Mouse (Mus musculus): ENCODE data around the gene Safb2. TPM values are rescaled to one million over a fixed set of nuclear protein-coding genes. Genes with fewer than 3 reads are reported as not detected.

Gene Safb2
- polyA plus RNA-seq, 1 experiment from 2014 or later = 105 TPM

GRCm38 (mm10) chr17:56570287-56570686 lies 14.1 kb downstream of the Safb2 start:
- H3K27ac ChIP-seq = no peak overlapping the region
- ATAC-seq (ENCODE audit: low FRiP score) = no peak
- no peaks in the 10 kb centered on the region for H3K9me3 ChIP-seq (replicated peaks)
- peaks cover 98% of the 10 kb centered on the region for H3K36me3 ChIP-seq
- no peak overlapping the region for H3K4me3 ChIP-seq
- no peak overlapping the region for H3K9ac ChIP-seq
- H3K4me2 ChIP-seq (replicated peaks) = no peak overlapping the region
- H3K27me3 ChIP-seq = no peaks in the 10 kb centered on the region
- 0 out of 2 replicates have a peak, but pooled peaks cover 3% of the 10 kb centered on the region for H3K4me1 ChIP-seq
- 84% methylated on average over 4 of the region's 4 CpGs for WGBS

DNA sequence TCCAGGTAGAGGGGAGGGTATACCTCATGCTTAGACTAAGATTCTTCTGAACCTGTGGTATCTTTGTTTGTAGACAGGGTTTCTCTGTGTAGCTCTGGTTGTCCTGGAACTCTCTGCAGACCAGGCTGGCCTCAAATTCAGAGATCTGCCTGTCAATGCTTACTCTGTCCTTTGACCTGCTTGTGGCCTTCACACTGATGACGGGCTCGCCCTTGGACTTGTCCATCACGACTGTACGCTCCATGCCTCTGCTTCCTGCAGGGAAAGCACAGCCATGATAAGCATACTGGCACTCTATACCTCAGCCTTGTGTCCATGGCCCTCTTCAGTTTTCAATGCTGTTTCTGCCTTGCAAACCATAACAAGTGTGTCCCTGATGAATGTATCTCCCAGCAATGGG lies 17.0 kb downstream of the Safb2 start:
- Histone ChIP-seq H3K27ac (no peak overlapping the region), H3K9ac (no peak overlapping the region), H3K4me3 (no peak overlapping the region), H3K36me3 (peaks cover 100% of the 10 kb centered on the region), H3K27me3 (no peaks in the 10 kb centered on the region), H3K9me3 (replicated peaks) (no peaks in the 10 kb centered on the region), H3K4me2 (replicated peaks) (no peak overlapping the region), H3K4me1 (0 out of 2 replicates have a peak, but pooled peaks cover under 1% of the 10 kb centered on the region)
- ATAC-seq (ENCODE audit: low FRiP score) = no peak
- WGBS = 94% methylated on average over 4 of the region's 4 CpGs

DNA sequence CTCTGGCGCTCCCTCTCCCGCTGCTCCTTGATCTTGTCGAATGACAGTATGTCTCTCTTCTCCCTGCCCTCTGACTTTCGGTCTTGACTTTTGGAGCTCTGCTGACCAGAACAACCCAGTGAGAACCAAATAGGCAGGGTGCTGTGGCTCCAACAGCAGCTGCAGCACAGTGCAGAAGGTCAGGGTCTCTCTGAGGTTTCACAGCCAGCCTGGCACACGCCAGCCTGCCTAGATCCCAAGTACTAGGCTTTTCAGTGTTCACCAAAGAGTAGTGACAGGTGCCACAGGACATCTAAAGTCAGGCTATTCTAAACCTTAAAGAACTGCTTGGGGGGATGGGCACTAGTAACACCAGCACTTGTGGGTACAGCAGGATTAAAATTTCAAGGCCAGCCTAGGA lies 17.5 kb downstream of the Safb2 start:
- Histone ChIP-seq H3K4me3 (no peak overlapping the region), H3K9ac (no peak overlapping the region), H3K27me3 (no peaks in the 10 kb centered on the region), H3K27ac (no peak overlapping the region), H3K9me3 (replicated peaks) (no peaks in the 10 kb centered on the region), H3K36me3 (peaks cover 100% of the 10 kb centered on the region), H3K4me1 (no peaks in the 10 kb centered on the region), H3K4me2 (replicated peaks) (no peak overlapping the region)
- ATAC-seq (ENCODE audit: low FRiP score) = no peak
- WGBS = 96% methylated on average over 5 of the region's 5 CpGs

GRCm38 (mm10) chr17:56566293-56566692 lies 18.1 kb downstream of the Safb2 start:
- Histone ChIP-seq H3K36me3 (peaks cover 100% of the 10 kb centered on the region), H3K4me2 (replicated peaks) (no peak overlapping the region), H3K4me3 (no peak overlapping the region), H3K9me3 (replicated peaks) (no peaks in the 10 kb centered on the region), H3K9ac (no peak overlapping the region), H3K27ac (no peak overlapping the region), H3K27me3 (no peaks in the 10 kb centered on the region), H3K4me1 (no peaks in the 10 kb centered on the region)
- WGBS = 95% methylated on average over 29 of the region's 29 CpGs
- ATAC-seq (ENCODE audit: low FRiP score) = no peak

DNA sequence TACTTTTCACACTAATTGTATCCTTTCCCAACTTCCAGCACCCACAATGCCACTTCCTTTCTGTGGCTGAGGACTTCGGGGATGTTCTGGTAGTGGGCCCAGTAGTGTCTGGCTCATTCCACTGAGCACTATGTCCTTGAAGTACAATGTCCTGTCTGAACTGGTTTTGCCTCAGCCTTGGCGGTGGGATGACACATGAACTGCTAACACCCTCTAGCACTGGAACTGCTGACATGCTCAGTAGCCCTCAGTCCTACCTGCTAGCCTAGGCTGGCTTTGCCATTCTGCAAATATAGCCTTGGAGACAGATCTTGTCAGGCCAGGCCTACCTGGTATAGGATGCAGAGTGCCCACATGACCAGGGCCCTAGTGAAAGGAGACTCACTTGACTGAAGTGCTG lies 22.5 kb downstream of the Safb2 start:
- Histone ChIP-seq H3K4me1 (no peaks in the 10 kb centered on the region), H3K4me2 (replicated peaks) (no peak overlapping the region), H3K27me3 (no peaks in the 10 kb centered on the region), H3K9me3 (replicated peaks) (no peaks in the 10 kb centered on the region), H3K27ac (no peak overlapping the region), H3K4me3 (no peak overlapping the region), H3K9ac (no peak overlapping the region), H3K36me3 (peaks cover 63% of the 10 kb centered on the region)
- 95% methylated on average over 2 of the region's 2 CpGs for WGBS
- no peak for ATAC-seq (ENCODE audit: low FRiP score)

- Histone ChIP-seq H3K4me3 (no peak overlapping the region), H3K36me3 (peaks cover 46% of the 10 kb centered on the region), H3K27ac (no peak overlapping the region), H3K4me1 (no peaks in the 10 kb centered on the region), H3K4me2 (replicated peaks) (no peak overlapping the region), H3K27me3 (no peaks in the 10 kb centered on the region), H3K9me3 (replicated peaks) (no peaks in the 10 kb centered on the region), H3K9ac (no peak overlapping the region)
- 80% methylated on average over 1 of the region's 1 CpGs for WGBS
- ATAC-seq (ENCODE audit: low FRiP score) = no peak
Measured at GRCm38 (mm10) chr17:56560131-56560530, 24.3 kb downstream of the Safb2 start.

GRCm38 (mm10) chr17:56559386-56559785 lies 25.0 kb downstream of the Safb2 start:
- Histone ChIP-seq H3K4me3 (no peak overlapping the region), H3K27ac (no peak overlapping the region), H3K4me1 (no peaks in the 10 kb centered on the region), H3K36me3 (peaks cover 39% of the 10 kb centered on the region), H3K9me3 (replicated peaks) (no peaks in the 10 kb centered on the region), H3K9ac (no peak overlapping the region), H3K4me2 (replicated peaks) (no peak overlapping the region), H3K27me3 (no peaks in the 10 kb centered on the region)
- no peak for ATAC-seq (ENCODE audit: low FRiP score)
- WGBS = 81% methylated on average over 3 of the region's 3 CpGs

- Histone ChIP-seq H3K27ac (no peak overlapping the region), H3K4me2 (replicated peaks) (no peak overlapping the region), H3K27me3 (no peaks in the 10 kb centered on the region), H3K9me3 (replicated peaks) (no peaks in the 10 kb centered on the region), H3K36me3 (peaks cover 29% of the 10 kb centered on the region), H3K4me3 (no peak overlapping the region), H3K9ac (no peak overlapping the region), H3K4me1 (no peaks in the 10 kb centered on the region)
- WGBS = 41% methylated on average over 3 of the region's 3 CpGs
- ATAC-seq (ENCODE audit: low FRiP score) = peak; percentile 67
Measured at GRCm38 (mm10) chr17:56558448-56558847, 25.9 kb downstream of the Safb2 start.

DNA sequence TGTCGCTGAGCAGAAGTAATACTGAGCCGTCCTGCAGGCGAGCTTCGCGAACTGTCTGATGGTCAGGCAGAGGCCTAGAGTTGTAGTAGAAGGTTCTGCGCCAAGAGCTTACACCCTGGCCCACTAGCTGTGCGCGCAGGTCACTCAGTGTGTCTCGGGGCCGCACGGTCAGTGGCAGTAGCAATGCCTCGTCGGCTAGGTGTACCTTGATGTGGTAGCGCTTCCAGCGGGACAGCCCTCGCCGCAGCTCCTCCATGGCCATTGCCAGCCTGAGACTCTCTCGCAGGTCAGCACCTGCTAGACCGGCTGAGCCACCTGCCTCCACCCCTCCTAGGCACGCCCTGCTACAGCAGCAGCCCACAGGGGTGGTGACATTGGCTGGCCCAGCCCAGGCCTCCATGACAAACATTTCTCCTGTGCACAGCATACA lies 30.2 kb downstream of the Safb2 start, which contains the start of gene Gm20219:
Gm20219 (minus strand) TSS at position 266 of the 430 bp plus-strand sequence.
- Histone ChIP-seq H3K9ac (no peak within 1 kb of the TSS), H3K27me3 (no peaks in the 10 kb centered on the region), H3K27ac (no peak within 1 kb of the TSS), H3K4me2 (replicated peaks) (no peak within 1 kb of the TSS), H3K4me1 (peaks cover 21% of the 10 kb centered on the region), H3K4me3 (no peak within 1 kb of the TSS), H3K36me3 (no peaks in the 10 kb centered on the region), H3K9me3 (replicated peaks) (no peaks in the 10 kb centered on the region)
- WGBS = 79% methylated on average over 20 of the region's 20 CpGs
- ATAC-seq (ENCODE audit: low FRiP score) = no peak

DNA sequence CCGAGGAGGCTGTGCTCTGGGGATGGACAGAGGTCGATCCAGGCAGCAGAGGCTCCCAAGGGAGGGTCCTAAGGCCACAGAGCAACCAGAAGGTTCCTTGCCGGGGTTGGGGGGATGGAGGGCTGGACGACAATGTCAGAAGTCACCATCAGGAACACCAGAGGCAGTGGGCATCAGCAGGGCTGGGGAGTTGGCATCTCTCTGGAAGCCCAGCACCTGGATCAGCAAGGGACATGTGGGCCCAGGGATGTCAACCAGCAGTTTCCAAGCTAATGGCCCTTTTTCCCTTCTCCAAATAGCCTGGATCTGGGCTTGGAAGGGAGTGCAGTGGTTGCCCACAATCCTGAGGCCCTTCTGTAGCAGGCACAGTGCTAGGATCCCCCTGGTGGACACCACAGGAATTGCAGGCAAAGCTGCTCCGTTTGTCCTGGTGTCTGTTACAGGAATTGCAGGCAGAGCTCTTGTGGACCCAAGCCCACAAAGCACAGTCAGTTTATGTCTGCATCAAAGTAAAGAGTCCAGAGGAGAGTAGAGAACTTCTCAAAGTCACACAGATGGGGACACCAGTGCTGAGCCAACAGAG lies 31.5 kb downstream of the Safb2 start:
- peaks cover 31% of the 10 kb centered on the region for H3K4me1 ChIP-seq
- 59% methylated on average over 5 of the region's 5 CpGs for WGBS
- ATAC-seq (ENCODE audit: low FRiP score) = peak; percentile 3; the same call in 1 of the 2 replicates

GRCm38 (mm10) chr17:56551841-56552581 lies 32.4 kb downstream of the Safb2 start:
- no peaks in the 10 kb centered on the region for H3K36me3 ChIP-seq
- H3K27me3 ChIP-seq = no peaks in the 10 kb centered on the region
- H3K4me1 ChIP-seq = peaks cover 36% of the 10 kb centered on the region
- peak overlapping the region; percentile 86 for H3K27ac ChIP-seq
- no peak overlapping the region for H3K9ac ChIP-seq
- H3K4me3 ChIP-seq = no peak overlapping the region
- peak; percentile 87 for ATAC-seq (ENCODE audit: low FRiP score)
- no peak overlapping the region for H3K4me2 ChIP-seq (replicated peaks)
- no peaks in the 10 kb centered on the region for H3K9me3 ChIP-seq (replicated peaks)
- WGBS = 22% methylated on average over 6 of the region's 6 CpGs

More for the DNA sequence above, 31.5 kb downstream of the Safb2 start:
- Histone ChIP-seq H3K36me3 (no peaks in the 10 kb centered on the region), H3K4me3 (no peak overlapping the region), H3K9me3 (replicated peaks) (no peaks in the 10 kb centered on the region), H3K4me2 (replicated peaks) (no peak overlapping the region), H3K9ac (no peak overlapping the region), H3K27ac (peak overlapping the region; percentile 86), H3K27me3 (no peaks in the 10 kb centered on the region)

DNA sequence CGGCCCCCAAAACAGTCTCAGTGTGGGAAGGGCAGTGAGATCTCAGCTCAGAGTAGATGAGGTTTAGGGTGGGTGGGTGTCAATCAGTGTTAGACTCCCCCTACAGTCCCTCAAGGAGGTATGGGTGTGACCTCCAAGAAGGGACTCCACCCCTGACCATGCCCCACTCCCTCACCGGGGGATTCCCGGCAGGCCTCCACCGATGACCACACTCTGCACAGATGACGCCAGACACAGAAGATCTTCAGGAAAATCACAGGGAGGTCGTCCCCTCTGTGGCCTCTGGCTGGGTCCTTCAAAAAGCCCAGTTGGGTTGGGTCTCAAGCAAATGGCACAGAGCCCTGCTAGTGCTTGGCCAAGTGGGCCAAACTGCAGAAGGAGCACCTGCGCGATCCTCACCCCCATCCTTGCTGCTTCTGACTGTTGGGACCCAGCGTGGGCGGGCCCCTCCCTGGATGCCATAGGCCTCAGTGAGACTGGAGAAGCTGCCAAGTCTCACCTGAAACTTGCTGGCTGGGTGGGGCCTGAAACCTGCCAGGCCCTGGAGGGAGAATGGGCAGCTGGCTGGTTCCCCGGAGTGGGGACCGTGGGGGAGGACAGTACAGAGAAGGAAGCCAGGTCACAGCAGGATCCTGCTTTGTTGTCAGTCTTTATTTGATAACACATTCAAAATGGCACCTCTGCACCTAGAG lies 33.5 kb downstream of the Safb2 start:
- Histone ChIP-seq H3K4me1 (peaks cover 40% of the 10 kb centered on the region), H3K27ac (peak overlapping the region; percentile 86), H3K9ac (no peak overlapping the region), H3K27me3 (no peaks in the 10 kb centered on the region), H3K36me3 (no peaks in the 10 kb centered on the region), H3K4me2 (replicated peaks) (no peak overlapping the region), H3K9me3 (replicated peaks) (no peaks in the 10 kb centered on the region), H3K4me3 (no peak overlapping the region)
- no peak for ATAC-seq (ENCODE audit: low FRiP score)
- WGBS = 78% methylated on average over 12 of the region's 12 CpGs

All from hindbrain, embryonic 12.5 days (tissue).